Mouse (Mus musculus): Measurements from ENCODE around the gene Cd6. TPM values are rescaled to one million over a fixed set of nuclear protein-coding genes. Genes with fewer than 3 reads are reported as not detected.
A peak's percentile ranks its signal among the peaks of the same experiment; 100 is the strongest.

The Cd6 gene
- total RNA-seq, 2 experiments from 2014 or later, result 0.21 to 0.32 TPM

GRCm38 (mm10) chr19:10767631-10768030, 62.2 kb downstream of the Cd6 start:
- DNase-seq (ENCODE audit: low spot score in 2 of 2), result no peak

DNA sequence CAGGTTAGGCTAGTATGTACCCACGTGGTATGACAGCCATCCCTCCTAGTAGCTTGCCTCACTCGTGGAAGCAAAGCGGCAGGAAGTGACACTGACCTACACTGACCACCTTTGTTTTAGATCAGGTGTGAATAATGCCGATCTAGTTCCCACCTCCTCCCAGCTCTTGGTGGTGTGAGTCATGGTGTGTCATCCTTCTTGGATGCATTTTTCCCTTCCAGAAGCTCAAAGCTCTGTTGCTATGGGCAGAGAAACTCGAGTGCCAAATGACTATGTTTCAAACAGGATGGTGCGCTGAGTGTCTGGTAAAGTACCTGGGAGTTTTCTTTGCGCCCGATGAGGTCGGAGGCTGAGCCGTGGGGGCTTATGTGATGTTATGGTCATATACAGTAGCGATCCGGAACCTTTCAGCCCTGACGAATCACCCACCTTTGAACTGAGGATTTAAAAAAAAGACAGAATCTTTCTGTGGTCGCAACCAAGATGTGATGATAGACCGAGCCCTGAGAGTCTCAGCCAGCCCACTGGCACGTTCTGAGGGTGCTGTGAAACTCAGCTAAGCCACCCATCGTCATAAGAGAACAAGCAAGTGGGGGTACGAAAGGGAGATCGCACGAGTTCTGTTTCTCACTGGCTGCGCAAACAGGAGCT, 66.4 kb downstream of the Cd6 start:
- no peak for DNase-seq (ENCODE audit: low spot score in 2 of 2)

GRCm38 (mm10) chr19:10762468-10762867, 67.4 kb downstream of the Cd6 start:
- DNase-seq (ENCODE audit: low spot score in 2 of 2), result no peak

- DNase-seq (ENCODE audit: low spot score in 2 of 2), result no peak
These were observed 68.0 kb downstream of the Cd6 start for GRCm38 (mm10) chr19:10761794-10762415.

GRCm38 (mm10) chr19:10759983-10760831, 69.7 kb downstream of the Cd6 start:
- peak in 1 of 2 experiments; percentile 50 for DNase-seq (ENCODE audit: low spot score in 2 of 2)

DNA sequence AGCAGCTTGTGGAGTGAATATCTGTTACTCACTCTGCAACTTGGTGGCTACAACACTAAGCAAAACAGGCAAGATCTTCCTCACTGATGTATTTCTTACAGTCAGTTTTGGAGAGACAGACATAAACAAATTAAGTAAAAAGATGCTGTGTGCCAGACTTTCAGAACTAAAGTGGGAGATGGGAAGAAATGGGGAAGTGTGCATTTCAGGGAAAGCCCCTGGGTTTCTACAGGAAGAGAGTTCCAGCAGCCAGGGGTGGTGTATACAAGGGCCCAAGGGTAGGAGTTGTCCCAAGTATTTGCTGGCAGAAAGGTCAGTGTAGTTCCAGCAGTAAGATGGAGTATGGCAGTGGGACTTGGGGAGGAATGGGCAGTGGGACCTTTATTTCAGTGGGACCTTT, 70.3 kb downstream of the Cd6 start:
- DNase-seq (ENCODE audit: low spot score in 2 of 2), result no peak

GRCm38 (mm10) chr19:10758708-10759107, 71.2 kb downstream of the Cd6 start:
- no peak for DNase-seq (ENCODE audit: low spot score in 2 of 2)

DNA sequence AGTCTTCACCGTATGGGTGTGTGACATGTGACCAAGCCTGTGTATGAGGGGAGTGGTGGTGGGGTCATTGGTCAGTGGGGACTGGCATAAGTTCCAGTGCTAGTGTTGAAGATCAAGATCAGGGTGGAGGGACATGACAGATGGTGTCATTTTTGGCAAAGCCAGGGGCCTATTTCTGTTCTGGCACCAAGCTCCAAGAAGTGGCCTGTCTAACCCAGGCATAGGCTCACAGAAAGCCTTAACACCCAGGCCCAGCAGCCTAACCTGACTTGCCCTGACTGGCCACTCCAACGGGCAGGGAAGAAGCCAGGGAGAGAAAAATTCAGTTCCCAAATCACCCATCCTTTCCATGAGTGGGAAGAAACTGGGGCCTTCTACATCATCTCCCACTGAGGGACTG, 72.3 kb downstream of the Cd6 start:
- no peak for DNase-seq (ENCODE audit: low spot score in 2 of 2)

GRCm38 (mm10) chr19:10757125-10757524, 72.7 kb downstream of the Cd6 start:
- no peak for DNase-seq (ENCODE audit: low spot score in 2 of 2)

GRCm38 (mm10) chr19:10752646-10753045, 77.2 kb downstream of the Cd6 start:
- DNase-seq (ENCODE audit: low spot score in 2 of 2), result no peak

GRCm38 (mm10) chr19:10752106-10752505, 77.8 kb downstream of the Cd6 start:
- DNase-seq (ENCODE audit: low spot score in 2 of 2), result no peak

DNA sequence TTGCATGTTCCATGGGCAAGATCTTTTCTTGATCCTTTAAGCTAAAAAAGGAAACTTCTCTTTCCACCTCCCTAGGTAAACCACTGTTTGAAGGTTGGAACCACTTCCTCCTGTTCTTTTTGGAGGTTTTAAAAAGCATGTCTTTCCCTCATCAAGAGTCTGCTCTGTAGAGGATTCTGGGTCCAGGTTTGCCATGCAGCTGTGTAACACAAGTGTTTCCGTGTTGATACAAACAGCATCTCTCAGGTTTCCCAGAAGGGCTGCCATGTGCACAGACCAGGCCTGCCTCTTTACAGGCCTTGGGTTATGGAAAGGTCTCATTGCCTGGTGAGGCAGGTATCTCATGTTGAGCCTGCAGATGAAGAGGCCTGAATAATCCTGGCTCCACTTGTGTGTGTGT, 78.3 kb downstream of the Cd6 start:
- DNase-seq (ENCODE audit: low spot score in 2 of 2), result no peak

DNA sequence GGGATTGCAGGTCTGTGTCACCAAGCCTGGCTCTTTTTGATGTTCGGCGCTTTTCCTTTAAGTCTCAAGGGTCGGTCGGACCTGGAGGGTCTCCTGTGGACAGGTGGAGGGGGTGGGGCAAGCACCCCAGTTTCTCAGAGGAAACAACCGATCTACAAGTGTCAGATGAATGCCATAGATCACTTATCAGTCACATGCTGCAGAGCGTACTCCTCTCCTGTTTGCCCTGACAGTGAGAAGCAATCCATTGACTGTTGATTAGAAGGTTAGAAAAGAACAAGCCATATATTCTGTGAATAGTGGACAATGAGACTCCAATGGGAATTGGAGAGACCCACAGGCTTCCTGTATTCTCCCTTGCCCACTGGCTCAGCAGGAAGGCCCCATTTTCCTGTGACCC, 79.7 kb downstream of the Cd6 start:
- DNase-seq (ENCODE audit: low spot score in 2 of 2), result no peak

DNA sequence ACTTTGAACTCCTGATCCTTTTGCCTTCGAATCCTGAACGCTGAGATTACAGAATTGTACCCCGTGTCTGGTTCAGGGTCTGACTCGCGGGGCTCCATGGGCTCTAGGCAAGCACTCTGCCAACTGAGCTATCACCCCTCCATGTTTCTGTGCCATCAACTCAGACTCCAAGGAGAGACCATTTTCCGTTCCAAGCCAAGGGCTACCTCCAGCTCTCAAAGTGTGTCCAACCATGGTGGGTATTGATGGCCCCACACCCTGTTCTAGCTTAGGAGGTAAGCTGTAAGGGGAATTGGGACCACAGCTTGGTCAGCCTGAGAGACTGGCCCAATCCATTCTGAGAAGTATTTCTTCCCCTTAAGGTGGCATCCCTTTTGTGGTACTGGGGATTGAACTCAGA, 80.6 kb downstream of the Cd6 start:
- DNase-seq (ENCODE audit: low spot score in 2 of 2), result no peak

DNA sequence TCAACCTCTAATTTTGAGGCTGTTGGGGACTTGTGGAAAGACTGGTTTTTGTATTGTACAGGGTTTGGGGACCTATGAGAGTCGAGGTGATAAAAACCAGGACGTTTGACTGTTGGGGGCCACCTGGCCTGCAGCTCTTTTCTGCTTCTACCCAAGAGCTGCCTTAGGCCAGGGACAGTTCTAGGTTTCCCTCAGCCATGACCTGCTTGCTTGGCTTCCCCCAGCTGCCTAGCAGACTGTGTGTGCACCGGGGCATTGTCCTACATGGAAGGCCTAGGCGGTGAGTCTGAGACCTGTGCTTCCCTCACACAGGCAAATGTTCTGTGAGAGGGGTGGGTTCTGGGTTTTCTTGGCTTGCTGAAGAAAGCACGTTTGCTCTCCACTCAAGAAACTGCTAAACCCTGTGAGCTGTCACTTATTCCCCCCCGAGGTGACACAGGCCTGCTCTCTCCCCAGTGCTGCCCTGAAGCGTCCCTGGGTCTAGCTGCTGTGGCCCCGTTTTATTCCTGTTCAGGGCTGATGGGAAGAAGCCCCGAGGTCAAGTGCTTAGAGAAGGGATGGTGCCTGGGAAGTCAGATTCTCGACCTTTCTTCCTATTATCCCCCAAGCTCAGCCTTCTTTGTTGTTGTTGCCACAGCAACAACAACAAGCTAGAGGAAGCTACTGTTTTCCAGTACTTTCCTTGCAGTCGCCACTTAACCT, 81.3 kb downstream of the Cd6 start:
- DNase-seq (ENCODE audit: low spot score in 2 of 2), result no peak

- DNase-seq (ENCODE audit: low spot score in 2 of 2), result no peak
These were observed 82.1 kb downstream of the Cd6 start for GRCm38 (mm10) chr19:10747718-10748117.

DNA sequence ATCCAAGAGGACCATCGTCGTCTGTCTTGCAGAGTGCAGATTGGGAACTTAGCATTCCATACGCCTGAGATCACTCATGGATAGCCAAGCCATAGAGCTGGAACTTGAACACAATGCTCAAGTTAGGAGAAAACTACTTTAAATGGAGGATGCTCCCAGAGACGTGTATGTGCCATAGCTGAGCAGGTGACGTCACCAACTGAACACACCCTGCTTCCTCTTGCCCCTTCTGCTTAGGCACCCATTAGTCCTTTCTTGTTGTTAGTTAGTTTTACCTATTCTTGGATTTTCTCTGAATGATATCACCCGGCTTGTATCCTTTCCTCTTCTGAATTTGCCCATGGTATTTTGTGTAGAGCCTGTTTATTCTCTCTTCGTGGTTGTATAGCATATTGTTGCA, 82.7 kb downstream of the Cd6 start:
- DNase-seq (ENCODE audit: low spot score in 2 of 2), result no peak

DNA sequence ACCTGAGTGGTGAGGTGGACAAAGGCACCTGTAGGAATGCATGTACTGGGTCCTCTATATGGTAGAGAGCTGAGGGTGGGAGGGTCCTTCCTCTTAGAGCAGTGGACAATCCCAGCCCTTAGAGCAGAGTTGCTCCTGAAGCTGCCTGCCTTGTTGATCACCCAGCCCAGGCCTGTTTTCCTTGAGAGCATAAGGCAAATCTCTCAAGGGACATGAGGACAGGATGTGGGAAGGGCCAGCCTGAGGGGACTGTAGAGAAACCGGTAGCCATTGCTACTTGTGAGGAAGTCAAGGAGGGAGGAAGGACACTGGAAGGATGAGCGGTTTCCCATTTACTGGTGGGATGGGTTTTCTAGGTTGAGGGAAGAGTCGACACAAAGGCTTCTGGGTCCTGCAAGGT, 87.3 kb downstream of the Cd6 start:
- no peak for DNase-seq (ENCODE audit: low spot score in 2 of 2)

- DNase-seq (ENCODE audit: low spot score in 2 of 2), result no peak
These were observed 87.7 kb downstream of the Cd6 start for GRCm38 (mm10) chr19:10742145-10742544.

DNA sequence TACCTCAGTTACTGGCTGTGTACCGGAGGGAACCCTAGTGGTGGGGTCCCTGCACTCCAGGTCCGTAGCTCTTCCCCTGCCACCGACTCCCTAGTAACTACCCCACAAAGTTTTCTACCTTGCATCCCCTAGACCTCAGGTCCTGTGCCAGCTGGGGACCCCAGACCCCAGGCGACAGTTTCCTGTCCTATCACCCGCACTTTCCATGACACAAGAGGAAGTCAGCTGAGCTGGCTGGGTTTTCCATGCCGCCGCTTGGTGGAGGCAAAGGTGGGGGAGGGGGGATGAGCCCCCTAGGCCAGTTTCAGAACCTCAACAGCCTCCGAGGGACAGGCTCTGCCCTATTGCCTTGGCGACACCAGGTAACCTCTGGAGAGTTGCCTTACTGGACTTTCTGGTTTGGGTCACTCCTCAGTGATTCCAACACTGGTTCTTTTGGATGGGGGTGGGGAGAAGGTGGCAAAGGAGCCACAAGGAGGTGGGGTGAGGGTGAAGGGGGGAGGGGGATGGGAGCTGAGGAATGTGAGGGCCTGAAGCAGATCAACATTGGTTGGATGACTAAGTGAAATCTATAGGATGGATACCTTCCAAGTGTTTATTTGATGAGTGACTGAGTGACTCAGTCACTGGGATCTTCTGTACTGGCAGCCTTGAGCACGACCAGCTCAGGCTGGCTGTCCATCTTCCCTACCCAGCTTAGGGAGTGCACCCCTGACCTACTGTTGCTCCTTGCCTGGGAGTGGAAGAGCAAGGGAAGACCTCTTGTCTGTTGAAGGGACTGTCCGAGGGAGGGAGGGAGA, 89.0 kb downstream of the Cd6 start:
- DNase-seq (ENCODE audit: low spot score in 2 of 2), result no peak

DNA sequence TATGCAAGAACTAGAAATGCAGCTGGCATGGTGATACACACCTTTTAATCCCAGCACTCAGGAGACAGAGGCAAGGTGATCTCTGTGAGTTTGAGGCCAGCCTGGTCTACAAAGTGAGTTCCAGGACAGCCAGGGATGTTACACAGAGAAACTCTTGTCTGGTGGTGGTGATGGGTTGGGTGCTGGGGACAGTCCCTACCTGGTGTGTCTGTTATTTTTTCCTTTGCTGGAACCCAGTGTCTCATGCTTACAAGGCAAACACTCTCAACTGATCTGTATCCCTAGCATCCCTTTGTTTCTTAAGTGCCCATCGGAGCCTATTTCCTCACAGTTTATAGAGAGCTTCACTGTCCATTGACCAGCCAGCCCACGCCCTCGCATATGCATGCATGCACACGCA, 89.9 kb downstream of the Cd6 start:
- no peak for DNase-seq (ENCODE audit: low spot score in 2 of 2)

Measured in gastrocnemius, postnatal 4 days (tissue).